Mouse (Mus musculus): ENCODE results near the gene H2-K1. TPM values are rescaled to one million over a fixed set of nuclear protein-coding genes. Genes with fewer than 3 reads are reported as not detected.
A peak's percentile ranks its signal among the peaks of the same experiment; 100 is the strongest.
"Not testable (repeated sequence)": the region's sequence is repeated elsewhere in the genome, so short reads cannot be mapped to it uniquely, and the experiment has no call there.

H2-K1 gene
- total and polyA plus RNA-seq, 3 experiments = 0.16 to 0.74 TPM; not detected in 1

- H3K27me3 ChIP-seq (ENCODE audit: insufficient read depth, low read length) = peaks cover 11% of the 10 kb centered on the region; the same call in 1 of the 2 replicates
- no peaks in the 10 kb centered on the region for H3K36me3 ChIP-seq (replicated peaks)
- H3K4me1 ChIP-seq (ENCODE audit: insufficient read depth, low read depth, low read length) = no peaks in the 10 kb centered on the region
- H3K4me3 ChIP-seq (ENCODE audit: low read depth, low read length) = no peak overlapping the region
- DNase-seq (ENCODE audit: low spot score) = no peak
- TF ChIP-seq GATA1 (IDR thresholded peaks at IDR 0.05; ENCODE audit: borderline replicate concordance, low read length) = no peak
- no peak for TF ChIP-seq TAL1 (conservative IDR thresholded peaks at IDR 0.05; ENCODE audit: low read depth, low read length)
- no peak for TF ChIP-seq CTCF (IDR thresholded peaks at IDR 0.05; ENCODE audit: low read depth, low read length)
- no peak for TF ChIP-seq GATA2 (IDR thresholded peaks at IDR 0.05; ENCODE audit: borderline replicate concordance, low read depth, low read length)
- TF ChIP-seq POLR2AphosphoS5 (IDR thresholded peaks at IDR 0.05; ENCODE audit: insufficient replicate concordance, low read depth, low read length) = no peak
- peaks cover 14% of the 10 kb centered on the region for H3K9me3 ChIP-seq (replicated peaks)
- ATAC-seq (ENCODE audit: extremely low read depth, insufficient number of reproducible peaks, low FRiP score, poor library complexity, severe bottlenecking) = no peak
These were observed 13.3 kb upstream of the H2-K1 start for GRCm38 (mm10) chr17:34013436-34013835.

DNA sequence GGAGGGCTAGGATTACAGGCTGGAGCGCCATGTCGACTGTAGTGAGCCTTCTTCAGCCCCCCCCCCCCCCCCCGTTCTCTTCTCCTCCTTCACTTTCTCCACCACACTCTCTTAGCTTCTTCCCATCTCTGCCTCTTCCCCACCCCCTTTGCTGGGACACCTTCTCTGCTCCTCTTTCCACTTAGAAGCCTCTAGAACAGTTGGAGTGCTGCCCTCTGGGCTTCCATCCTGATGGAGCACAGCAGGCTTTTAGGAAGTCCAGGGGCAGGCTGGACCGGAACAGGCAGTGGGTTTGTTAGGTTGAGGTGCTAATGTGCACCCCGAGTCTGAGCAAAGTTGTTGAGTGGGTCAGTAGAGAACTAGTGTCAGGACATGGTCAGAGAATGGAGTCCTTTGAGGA is 10.0 kb upstream of the H2-K1 start:
- H3K27me3 ChIP-seq (ENCODE audit: insufficient read depth, low read length) = peaks cover 26% of the 10 kb centered on the region
- TF ChIP-seq POLR2AphosphoS5 (IDR thresholded peaks at IDR 0.05; ENCODE audit: insufficient replicate concordance, low read depth, low read length) (no peak), CTCF (IDR thresholded peaks at IDR 0.05; ENCODE audit: low read depth, low read length) (no peak)
- H3K36me3 ChIP-seq (replicated peaks) = no peaks in the 10 kb centered on the region
- ATAC-seq (ENCODE audit: extremely low read depth, insufficient number of reproducible peaks, low FRiP score, poor library complexity, severe bottlenecking) (no peak), DNase-seq (ENCODE audit: low spot score) (no peak)
- peaks cover 16% of the 10 kb centered on the region for H3K9me3 ChIP-seq (replicated peaks)
- no peaks in the 10 kb centered on the region for H3K4me1 ChIP-seq (ENCODE audit: insufficient read depth, low read depth, low read length)
- no peak overlapping the region for H3K4me3 ChIP-seq (ENCODE audit: low read depth, low read length)

GRCm38 (mm10) chr17:34006570-34006969 is 6.4 kb upstream of the H2-K1 start:
- H3K4me3 ChIP-seq (ENCODE audit: low read depth, low read length) = no peak overlapping the region
- no peaks in the 10 kb centered on the region for H3K36me3 ChIP-seq (replicated peaks)
- no peak for DNase-seq (ENCODE audit: low spot score)
- no peak for ATAC-seq (ENCODE audit: extremely low read depth, insufficient number of reproducible peaks, low FRiP score, poor library complexity, severe bottlenecking)
- peaks cover 4% of the 10 kb centered on the region; the same call in 1 of the 2 replicates for H3K9me3 ChIP-seq (replicated peaks)
- H3K4me1 ChIP-seq (ENCODE audit: insufficient read depth, low read depth, low read length) = no peaks in the 10 kb centered on the region
- TF ChIP-seq GATA1 (IDR thresholded peaks at IDR 0.05; ENCODE audit: borderline replicate concordance, low read length) (no peak), POLR2AphosphoS5 (IDR thresholded peaks at IDR 0.05; ENCODE audit: insufficient replicate concordance, low read depth, low read length) (no peak), GATA2 (IDR thresholded peaks at IDR 0.05; ENCODE audit: borderline replicate concordance, low read depth, low read length) (no peak), TAL1 (conservative IDR thresholded peaks at IDR 0.05; ENCODE audit: low read depth, low read length) (no peak), CTCF (IDR thresholded peaks at IDR 0.05; ENCODE audit: low read depth, low read length) (no peak)
- H3K27me3 ChIP-seq (ENCODE audit: insufficient read depth, low read length) = peaks cover 24% of the 10 kb centered on the region

- H3K36me3 ChIP-seq (replicated peaks) = no peaks in the 10 kb centered on the region
- peaks cover 39% of the 10 kb centered on the region for H3K27me3 ChIP-seq (ENCODE audit: insufficient read depth, low read length)
- no peak overlapping the region for H3K4me3 ChIP-seq (ENCODE audit: low read depth, low read length)
- no peaks in the 10 kb centered on the region for H3K4me1 ChIP-seq (ENCODE audit: insufficient read depth, low read depth, low read length)
- TF ChIP-seq CTCF (IDR thresholded peaks at IDR 0.05; ENCODE audit: low read depth, low read length) (peak; percentile 71), GATA1 (IDR thresholded peaks at IDR 0.05; ENCODE audit: borderline replicate concordance, low read length) (no peak)
- peaks cover 16% of the 10 kb centered on the region for H3K9me3 ChIP-seq (replicated peaks)
- ATAC-seq (ENCODE audit: extremely low read depth, insufficient number of reproducible peaks, low FRiP score, poor library complexity, severe bottlenecking) = no peak
- no peak for DNase-seq (ENCODE audit: low spot score)
These were observed 3.3 kb upstream of the H2-K1 start for GRCm38 (mm10) chr17:34003426-34003825.

DNA sequence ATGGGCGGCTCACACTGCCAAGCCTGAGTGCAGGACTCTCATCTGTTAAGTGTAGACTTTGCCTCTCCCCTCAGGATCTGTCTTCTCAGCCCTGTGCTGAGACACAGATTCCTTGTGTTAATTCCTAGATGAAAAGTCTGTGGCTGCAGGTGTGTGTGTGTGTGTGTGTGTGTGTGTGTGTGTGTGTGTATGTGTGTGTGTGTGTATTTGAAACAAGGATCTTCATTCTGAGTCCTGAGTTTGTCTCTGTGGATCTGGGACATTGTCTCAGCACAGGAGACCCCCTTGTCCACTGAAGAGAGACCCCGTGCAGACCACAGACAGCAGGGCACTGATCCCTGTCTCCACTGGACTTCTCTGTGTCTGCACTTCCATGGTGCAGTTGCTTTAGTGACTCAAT is 649 bp upstream of the H2-K1 start:
- ATAC-seq (ENCODE audit: extremely low read depth, insufficient number of reproducible peaks, low FRiP score, poor library complexity, severe bottlenecking) = not testable (repeated sequence)

DNA sequence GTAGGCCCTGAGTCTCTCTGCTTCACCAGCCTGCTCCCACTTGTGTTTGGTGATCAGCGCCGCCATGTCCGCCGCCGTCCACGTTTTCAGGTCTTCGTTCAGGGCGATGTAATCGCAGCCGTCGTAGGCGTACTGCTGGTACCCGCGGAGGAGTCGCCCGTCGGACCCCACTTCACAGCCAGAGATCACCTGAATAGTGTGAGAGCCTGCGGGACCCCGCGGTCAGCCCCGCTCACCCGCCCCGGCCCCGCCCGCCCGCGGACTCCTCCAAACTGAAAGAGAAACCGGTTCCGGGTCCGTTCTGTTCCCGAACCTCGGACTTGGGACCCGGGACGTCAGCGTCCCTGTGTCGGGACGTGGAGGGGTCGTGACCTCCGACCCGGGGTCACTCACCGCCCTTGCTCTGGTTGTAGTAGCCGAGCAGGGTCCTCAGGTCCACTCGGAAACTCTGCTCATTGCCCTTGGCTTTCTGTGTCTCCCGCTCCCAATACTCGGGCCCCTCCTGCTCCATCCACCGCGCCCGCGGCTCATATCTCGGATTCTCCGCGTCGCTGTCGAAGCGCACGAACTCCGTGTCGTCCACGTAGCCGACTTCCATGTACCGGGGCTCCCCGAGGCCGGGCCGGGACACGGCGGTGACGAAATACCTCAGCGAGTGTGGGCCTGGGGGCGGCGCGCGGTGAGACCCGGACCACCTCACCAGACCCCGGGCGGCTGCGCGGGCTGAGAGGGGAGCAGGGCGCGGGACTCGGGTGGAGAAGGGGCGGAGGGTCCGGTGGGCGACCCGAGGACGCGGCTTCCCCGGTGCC is 602 bp downstream of the H2-K1 start:
- DNase-seq (ENCODE audit: low spot score) = no peak
- Histone ChIP-seq H3K9me3 (replicated peaks) (peaks cover 12% of the 10 kb centered on the region), H3K4me3 (ENCODE audit: low read depth, low read length) (peak overlapping the region; percentile 38; the same call in 1 of the 2 replicates), H3K4me1 (ENCODE audit: insufficient read depth, low read depth, low read length) (no peaks in the 10 kb centered on the region), H3K36me3 (replicated peaks) (no peaks in the 10 kb centered on the region), H3K27me3 (ENCODE audit: insufficient read depth, low read length) (peaks cover 27% of the 10 kb centered on the region)
- no peak for ATAC-seq (ENCODE audit: extremely low read depth, insufficient number of reproducible peaks, low FRiP score, poor library complexity, severe bottlenecking)
- TF ChIP-seq GATA2 (IDR thresholded peaks at IDR 0.05; ENCODE audit: borderline replicate concordance, low read depth, low read length) = no peak
- TF ChIP-seq CTCF (IDR thresholded peaks at IDR 0.05; ENCODE audit: low read depth, low read length) = no peak
- no peak for TF ChIP-seq GATA1 (IDR thresholded peaks at IDR 0.05; ENCODE audit: borderline replicate concordance, low read length)
- no peak for TF ChIP-seq TAL1 (conservative IDR thresholded peaks at IDR 0.05; ENCODE audit: low read depth, low read length)
- no peak for TF ChIP-seq POLR2AphosphoS5 (IDR thresholded peaks at IDR 0.05; ENCODE audit: insufficient replicate concordance, low read depth, low read length)

More for the DNA sequence above, 649 bp upstream of the H2-K1 start:
- H3K36me3 ChIP-seq (replicated peaks); H3K4me1 ChIP-seq (ENCODE audit: insufficient read depth, low read depth, low read length); H3K4me3 ChIP-seq (ENCODE audit: low read depth, low read length); DNase-seq (ENCODE audit: low spot score): not testable (repeated sequence)
- H3K27me3 ChIP-seq (ENCODE audit: insufficient read depth, low read length) = peaks cover 29% of the 10 kb centered on the region
- H3K9me3 ChIP-seq (replicated peaks) = peaks cover 12% of the 10 kb centered on the region

GRCm38 (mm10) chr17:33998697-33999096 is 1.4 kb downstream of the H2-K1 start:
- Histone ChIP-seq H3K9me3 (replicated peaks) (peaks cover 12% of the 10 kb centered on the region), H3K27me3 (ENCODE audit: insufficient read depth, low read length) (peaks cover 27% of the 10 kb centered on the region)
- H3K4me3 ChIP-seq (ENCODE audit: low read depth, low read length); DNase-seq (ENCODE audit: low spot score); ATAC-seq (ENCODE audit: extremely low read depth, insufficient number of reproducible peaks, low FRiP score, poor library complexity, severe bottlenecking); H3K4me1 ChIP-seq (ENCODE audit: insufficient read depth, low read depth, low read length); H3K36me3 ChIP-seq (replicated peaks): not testable (repeated sequence)

DNA sequence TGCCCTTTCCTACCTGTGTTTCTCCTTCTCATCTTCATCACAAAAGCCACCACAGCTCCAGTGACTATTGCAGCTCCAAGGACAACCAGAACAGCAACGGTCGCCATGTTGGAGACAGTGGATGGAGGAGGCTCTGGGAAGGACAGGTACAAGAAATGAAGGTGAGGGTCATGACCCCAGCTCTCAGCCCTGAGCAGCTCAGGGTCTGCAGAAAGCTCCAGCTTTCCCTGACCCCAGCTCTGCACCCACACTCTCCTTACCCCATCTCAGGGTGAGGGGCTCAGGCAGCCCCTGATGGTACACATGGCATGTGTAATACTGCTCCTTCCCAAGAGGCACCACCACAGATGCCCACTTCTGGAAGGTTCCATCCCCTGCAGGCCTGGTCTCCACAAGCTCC is 3.1 kb downstream of the H2-K1 start:
- not testable (repeated sequence) for DNase-seq (ENCODE audit: low spot score); H3K36me3 ChIP-seq (replicated peaks); ATAC-seq (ENCODE audit: extremely low read depth, insufficient number of reproducible peaks, low FRiP score, poor library complexity, severe bottlenecking); H3K4me1 ChIP-seq (ENCODE audit: insufficient read depth, low read depth, low read length); H3K4me3 ChIP-seq (ENCODE audit: low read depth, low read length)
- peaks cover 25% of the 10 kb centered on the region for H3K27me3 ChIP-seq (ENCODE audit: insufficient read depth, low read length)
- H3K9me3 ChIP-seq (replicated peaks) = peaks cover 12% of the 10 kb centered on the region

Data from G1E (cell line).